Mouse (Mus musculus): ENCODE data around the gene Sytl3. TPM values are rescaled to one million over a fixed set of nuclear protein-coding genes. Genes with fewer than 3 reads are reported as not detected.

Gene Sytl3
- total and polyA plus RNA-seq, 3 experiments: 27.6 to 73.2 (median 59.3) TPM

DNA sequence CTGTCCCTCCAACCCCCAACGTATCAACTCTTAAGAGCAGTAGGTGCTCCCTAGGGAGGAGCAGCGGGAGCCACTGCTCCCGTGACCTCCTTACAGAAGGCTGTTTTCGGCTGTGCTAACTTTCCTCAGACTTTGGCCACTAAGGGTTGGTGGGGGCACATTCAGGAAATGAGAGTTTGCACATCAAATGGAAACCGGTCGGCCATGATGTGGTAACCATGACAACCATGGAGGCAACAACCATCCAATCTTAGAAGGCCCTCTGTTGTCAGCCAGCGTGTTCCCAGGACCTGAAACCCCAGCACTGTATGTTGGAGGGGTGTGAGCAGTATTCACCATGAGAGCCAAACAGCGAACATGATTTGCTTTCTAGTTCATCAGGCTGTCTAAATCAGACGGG, 116.3 kb downstream of the Sytl3 start:
- H3K9ac ChIP-seq (ENCODE audit: insufficient read depth, low read depth): no peak overlapping the region
- peaks cover 19 to 69% of the 10 kb centered on the region in 2 experiments for H3K4me1 ChIP-seq (ENCODE audit: control insufficient read depth in 1 of 2, insufficient read depth in 2 of 2)
- H3K27me3 ChIP-seq (replicated peaks): no peaks in the 10 kb centered on the region
- dilution Hi-C loops (cut with MboI; ENCODE audit: extremely low pct_ligation_motif_present, extremely low pct_unique_long_range_greater_than_20kb, low sequenced_read_pairs) (no loop called here), in situ Hi-C loops (cut with MboI; ENCODE audit: low pct_ligation_motif_present, low pct_unique_long_range_greater_than_20kb, low sequenced_read_pairs) (no loop called here)
- peaks cover 89% of the 10 kb centered on the region for H3K79me2 ChIP-seq (replicated peaks; ENCODE audit: control insufficient read depth, extremely low read depth, insufficient read depth, poor library complexity, severe bottlenecking)
- H3K4me2 ChIP-seq (ENCODE audit: insufficient read depth, low read depth, poor library complexity, severe bottlenecking): no peak overlapping the region
- H3K4me3 ChIP-seq (replicated peaks in 1 of 3; ENCODE audit: low read depth in 2 of 3, low read length in 2 of 3, poor library complexity in 1 of 3): no peak overlapping the region
- no peak for TF ChIP-seq SIN3A (IDR thresholded peaks at IDR 0.05; ENCODE audit: low read length)
- no peak for TF ChIP-seq MAFK (IDR thresholded peaks at IDR 0.05; ENCODE audit: insufficient replicate concordance, low read length)
- no peak for TF ChIP-seq CHD1 (IDR thresholded peaks at IDR 0.05; ENCODE audit: low read depth, low read length)
- TF ChIP-seq TBP (conservative IDR thresholded peaks at IDR 0.05; ENCODE audit: low read depth, low read length): no peak
- TF ChIP-seq KAT2A (IDR thresholded peaks at IDR 0.05; ENCODE audit: insufficient replicate concordance, low read length): no peak
- no peak for TF ChIP-seq POLR2A (IDR thresholded peaks at IDR 0.05; ENCODE audit: low read depth, low read length)
- TF ChIP-seq UBTF (IDR thresholded peaks at IDR 0.05; ENCODE audit: low read depth, low read length): no peak
- no peak for TF ChIP-seq ELF1 (IDR thresholded peaks at IDR 0.05; ENCODE audit: low read depth, low read length)
- no peak for TF ChIP-seq NELFE (IDR thresholded peaks at IDR 0.05; ENCODE audit: low read depth, low read length)
- TF ChIP-seq ZMIZ1 (IDR thresholded peaks at IDR 0.05; ENCODE audit: low read depth, low read length): no peak
- TF ChIP-seq ETS1 (conservative IDR thresholded peaks at IDR 0.05; ENCODE audit: low read depth, low read length): no peak
- TF ChIP-seq SMC3 (IDR thresholded peaks at IDR 0.05; ENCODE audit: low read depth, low read length): no peak
- no peak for TF ChIP-seq RAD21 (IDR thresholded peaks at IDR 0.05; ENCODE audit: low read depth, low read length)
- no peak for TF ChIP-seq CTCF (conservative IDR thresholded peaks at IDR 0.05 in 1 of 2, IDR thresholded peaks at IDR 0.05 in 1 of 2; ENCODE audit: low read depth in 2 of 2, low read length in 2 of 2)
- TF ChIP-seq USF1 (IDR thresholded peaks at IDR 0.05; ENCODE audit: low read depth, low read length): no peak
- no peaks in the 10 kb centered on the region for H3K9me3 ChIP-seq (replicated peaks; ENCODE audit: low read length)
- no peak overlapping the region for H3K27ac ChIP-seq (ENCODE audit: insufficient read depth, low read depth)
- DNase-seq (ENCODE audit: extremely low read depth): peak; percentile 64
- peaks cover 14 to 48% of the 10 kb centered on the region in 2 experiments for H3K36me3 ChIP-seq (replicated peaks in 1 of 2; ENCODE audit: control insufficient read depth in 1 of 2, insufficient read depth in 1 of 2, low read length in 1 of 2)

DNA sequence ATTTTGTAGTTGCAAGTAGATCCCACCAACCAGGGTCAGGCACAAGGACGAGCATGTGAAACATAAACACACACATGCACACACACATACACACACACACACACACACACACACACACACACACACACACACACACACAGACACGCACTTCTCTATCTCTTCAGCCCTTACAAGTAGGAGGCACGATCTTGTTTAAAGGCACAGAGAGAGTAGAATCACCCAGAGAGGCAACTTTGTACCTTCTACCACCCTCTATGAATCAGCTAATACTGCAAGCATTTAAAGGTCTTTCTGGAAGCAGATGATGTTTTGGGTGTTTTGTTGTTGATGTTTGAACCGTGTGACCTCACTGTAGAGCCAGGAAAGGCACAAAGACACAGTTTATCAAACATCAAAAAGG, 116.8 kb downstream of the Sytl3 start:
- peaks cover 14 to 47% of the 10 kb centered on the region in 2 experiments for H3K36me3 ChIP-seq (replicated peaks in 1 of 2; ENCODE audit: control insufficient read depth in 1 of 2, insufficient read depth in 1 of 2, low read length in 1 of 2)
- DNase-seq (ENCODE audit: extremely low read depth): no peak
- in situ Hi-C loops (cut with MboI; ENCODE audit: low pct_ligation_motif_present, low pct_unique_long_range_greater_than_20kb, low sequenced_read_pairs) (no loop called here), dilution Hi-C loops (cut with MboI; ENCODE audit: extremely low pct_ligation_motif_present, extremely low pct_unique_long_range_greater_than_20kb, low sequenced_read_pairs) (no loop called here)
- H3K9ac ChIP-seq (ENCODE audit: insufficient read depth, low read depth): no peak overlapping the region
- no peak for TF ChIP-seq UBTF (IDR thresholded peaks at IDR 0.05; ENCODE audit: low read depth, low read length)
- TF ChIP-seq TBP (conservative IDR thresholded peaks at IDR 0.05; ENCODE audit: low read depth, low read length): no peak
- no peak for TF ChIP-seq ZKSCAN1 (IDR thresholded peaks at IDR 0.05; ENCODE audit: borderline replicate concordance, low read depth, low read length)
- no peak for TF ChIP-seq MAX (IDR thresholded peaks at IDR 0.05; ENCODE audit: low read length)
- TF ChIP-seq MAFK (IDR thresholded peaks at IDR 0.05; ENCODE audit: insufficient replicate concordance, low read length): no peak
- no peak for TF ChIP-seq KAT2A (IDR thresholded peaks at IDR 0.05; ENCODE audit: insufficient replicate concordance, low read length)
- no peak for TF ChIP-seq MYC (IDR thresholded peaks at IDR 0.05; ENCODE audit: low read depth, low read length)
- TF ChIP-seq CHD2 (IDR thresholded peaks at IDR 0.05; ENCODE audit: low read length): no peak
- no peak for TF ChIP-seq POLR2AphosphoS2 (IDR thresholded peaks at IDR 0.05; ENCODE audit: low read depth, low read length)
- TF ChIP-seq CHD1 (IDR thresholded peaks at IDR 0.05; ENCODE audit: low read depth, low read length): no peak
- H3K4me2 ChIP-seq (ENCODE audit: insufficient read depth, low read depth, poor library complexity, severe bottlenecking): no peak overlapping the region
- H3K4me1 ChIP-seq (ENCODE audit: control insufficient read depth in 1 of 2, insufficient read depth in 2 of 2): peaks cover 19 to 70% of the 10 kb centered on the region in 2 experiments
- H3K27ac ChIP-seq (ENCODE audit: insufficient read depth, low read depth): no peak overlapping the region
- peaks cover 91% of the 10 kb centered on the region for H3K79me2 ChIP-seq (replicated peaks; ENCODE audit: control insufficient read depth, extremely low read depth, insufficient read depth, poor library complexity, severe bottlenecking)
- H3K4me3 ChIP-seq (replicated peaks in 1 of 3; ENCODE audit: low read depth in 2 of 3, low read length in 2 of 3, poor library complexity in 1 of 3): no peak overlapping the region
- no peaks in the 10 kb centered on the region for H3K9me3 ChIP-seq (replicated peaks; ENCODE audit: low read length)
- no peaks in the 10 kb centered on the region for H3K27me3 ChIP-seq (replicated peaks)

Data from CH12.LX (cell line).